Mouse (Mus musculus): Measurements from ENCODE around the gene Pdap1.

DNA sequence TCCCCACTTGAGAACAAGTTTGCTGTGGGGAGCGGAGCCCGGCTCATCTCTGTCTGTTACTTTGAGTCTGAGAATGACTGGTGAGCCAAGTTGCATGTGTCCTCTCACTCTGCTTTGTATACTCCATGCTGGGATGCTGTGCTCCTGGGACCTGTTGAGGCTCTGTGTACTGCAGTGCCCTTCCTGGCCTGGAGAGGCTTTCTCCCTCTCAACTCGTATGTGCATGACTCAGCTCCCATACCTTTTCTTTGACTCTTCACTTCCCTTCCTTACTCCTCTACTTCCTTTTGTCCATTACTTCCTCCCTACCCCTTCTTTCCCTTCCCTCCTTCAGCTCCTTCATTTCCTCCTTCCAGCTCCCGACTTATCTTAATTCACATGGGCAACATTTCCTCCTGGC is 43.8 kb downstream of the Pdap1 start:
- TF ChIP-seq CTCF (IDR thresholded peaks at IDR 0.05; ENCODE audit: extremely low read depth, insufficient read length, insufficient replicate concordance, low read depth, low read length), result no peak
- no peak for TF ChIP-seq POLR2A (IDR thresholded peaks at IDR 0.05; ENCODE audit: low read depth, low read length)

Measured in small intestine, adult 2 months (tissue).